Mouse (Mus musculus) megakaryocyte, embryonic 14.5 days (primary cell): ENCODE measurements at regions not wholly inside any gene's neighbourhood (a gene's known extent, or its start where the extent isn't known, plus 50 kb on each side); places are given as distances from the start of the nearest gene placed in this dataset.

Experiments used
- H3K27me3 ChIP-seq: replicated peaks from 2 replicates; pipeline ENCODE3; 2012; ENCODE audit warnings: inconsistent platforms
- H3K36me3 ChIP-seq: replicated peaks from 2 replicates; pipeline ENCODE3; 2012; ENCODE audit warnings: low read length, inconsistent platforms, mixed read lengths
- H3K4me1 ChIP-seq: 2 replicates; pipeline ENCODE4 v1.6.1; 2012; ENCODE audit warnings: inconsistent platforms
- H3K4me3 ChIP-seq: replicated peaks from 2 replicates; pipeline ENCODE3; 2012; ENCODE audit warnings: moderate library complexity, mild to moderate bottlenecking, inconsistent platforms
- H3K9me3 ChIP-seq: 2 replicates; pipeline ENCODE4 v1.6.1; 2012; ENCODE audit warnings: inconsistent platforms
- FLI1 ChIP-seq: IDR thresholded peaks from 2 replicates; pipeline ENCODE4 v1.6.1; 2012; ENCODE audit warnings: low read length, inconsistent platforms, mixed read lengths
- GATA1 ChIP-seq: IDR thresholded peaks from 3 replicates; pipeline ENCODE4 v1.6.1; 2012; ENCODE audit warnings: mixed read lengths, low read length, inconsistent platforms, borderline replicate concordance

GRCm38 (mm10) chr12:39927902-39928301, 109.9 kb downstream of the Arl4a start:
- H3K4me1 ChIP-seq, result no peaks in the 10 kb centered on the region
- TF ChIP-seq GATA1, result no peak
- no peak for TF ChIP-seq FLI1
- no peak overlapping the region for H3K4me3 ChIP-seq
- H3K27me3 ChIP-seq, result no peaks in the 10 kb centered on the region
- no peaks in the 10 kb centered on the region for H3K9me3 ChIP-seq
- H3K36me3 ChIP-seq, result no peaks in the 10 kb centered on the region

DNA sequence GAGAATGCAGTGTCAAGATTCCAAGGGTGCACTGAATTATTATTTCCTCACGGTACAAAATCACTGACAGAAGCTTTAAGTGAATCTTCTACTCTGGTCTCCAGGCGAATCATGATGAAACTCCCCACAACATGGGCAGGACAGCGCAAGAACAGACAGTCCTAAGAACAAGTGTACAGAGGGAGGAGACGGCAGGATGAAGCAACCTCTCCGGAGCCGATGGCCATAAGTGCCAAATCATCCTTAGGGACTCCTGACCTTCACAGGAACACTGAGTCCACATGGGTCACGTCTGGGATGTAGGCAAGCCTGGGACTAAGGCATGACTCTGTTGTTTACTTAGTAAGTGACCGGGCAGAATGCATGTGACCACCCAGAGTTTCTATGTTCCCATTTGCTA, 110.8 kb downstream of the Arl4a start:
- no peak for TF ChIP-seq FLI1
- TF ChIP-seq GATA1, result no peak
- H3K27me3 ChIP-seq, result no peaks in the 10 kb centered on the region
- H3K4me1 ChIP-seq, result no peaks in the 10 kb centered on the region
- no peaks in the 10 kb centered on the region for H3K36me3 ChIP-seq
- no peaks in the 10 kb centered on the region for H3K9me3 ChIP-seq
- H3K4me3 ChIP-seq, result no peak overlapping the region

DNA sequence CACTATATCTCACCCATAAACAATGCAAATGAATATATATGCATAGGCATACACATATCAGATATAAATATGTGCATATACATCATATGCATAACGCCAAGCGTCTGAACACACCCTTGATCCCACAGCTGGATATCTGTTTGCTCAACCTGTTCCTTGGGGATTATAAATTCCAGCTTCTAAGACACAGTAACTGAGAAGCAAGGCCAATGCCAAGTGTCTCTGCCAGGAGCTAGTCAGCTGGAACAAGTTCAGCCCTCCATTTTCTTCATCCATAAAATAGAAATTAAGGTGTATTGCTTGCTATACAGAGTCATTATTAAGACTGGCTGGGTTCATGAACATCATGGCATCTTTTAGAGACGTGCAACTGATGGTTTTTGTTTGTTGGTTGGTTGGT, 116.3 kb downstream of the Arl4a start:
- no peaks in the 10 kb centered on the region for H3K9me3 ChIP-seq
- H3K4me1 ChIP-seq, result peaks cover 5% of the 10 kb centered on the region
- H3K4me3 ChIP-seq, result no peak overlapping the region
- H3K36me3 ChIP-seq, result no peaks in the 10 kb centered on the region
- TF ChIP-seq GATA1, result no peak
- TF ChIP-seq FLI1, result no peak
- H3K27me3 ChIP-seq, result peaks cover 9% of the 10 kb centered on the region

DNA sequence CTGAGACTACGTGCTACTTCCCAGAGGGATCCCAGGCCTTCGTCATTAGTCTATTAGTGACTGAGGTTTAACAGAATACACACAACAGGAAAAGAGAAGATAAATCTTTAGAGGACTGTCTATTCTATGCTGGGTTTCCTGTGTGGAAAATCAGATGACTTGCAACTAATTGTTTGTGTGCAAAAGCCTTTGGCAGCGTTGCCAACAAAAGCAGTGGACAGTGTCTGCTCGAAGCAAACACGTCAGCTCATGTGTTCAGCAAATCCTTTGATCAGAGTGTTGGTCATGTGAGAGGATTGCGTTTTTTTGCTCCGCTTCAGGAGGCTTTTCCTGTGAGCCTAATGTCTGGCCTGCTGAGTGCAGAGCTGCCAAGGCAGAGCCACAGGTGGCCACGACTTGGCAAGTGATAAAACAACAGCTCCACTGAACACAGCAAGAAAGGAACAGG, 117.3 kb downstream of the Arl4a start:
- TF ChIP-seq FLI1, result no peak
- TF ChIP-seq GATA1, result no peak
- Histone ChIP-seq H3K27me3 (peaks cover 9% of the 10 kb centered on the region), H3K9me3 (no peaks in the 10 kb centered on the region), H3K4me1 (peaks cover 5% of the 10 kb centered on the region), H3K4me3 (no peak overlapping the region), H3K36me3 (no peaks in the 10 kb centered on the region)

- no peak for TF ChIP-seq GATA1
- no peak for TF ChIP-seq FLI1
- H3K4me1 ChIP-seq, result peaks cover 5% of the 10 kb centered on the region
- no peaks in the 10 kb centered on the region for H3K36me3 ChIP-seq
- peaks cover 9% of the 10 kb centered on the region for H3K27me3 ChIP-seq
- no peak overlapping the region for H3K4me3 ChIP-seq
- no peaks in the 10 kb centered on the region for H3K9me3 ChIP-seq
These were observed 117.9 kb downstream of the Arl4a start for GRCm38 (mm10) chr12:39919909-39920308.

DNA sequence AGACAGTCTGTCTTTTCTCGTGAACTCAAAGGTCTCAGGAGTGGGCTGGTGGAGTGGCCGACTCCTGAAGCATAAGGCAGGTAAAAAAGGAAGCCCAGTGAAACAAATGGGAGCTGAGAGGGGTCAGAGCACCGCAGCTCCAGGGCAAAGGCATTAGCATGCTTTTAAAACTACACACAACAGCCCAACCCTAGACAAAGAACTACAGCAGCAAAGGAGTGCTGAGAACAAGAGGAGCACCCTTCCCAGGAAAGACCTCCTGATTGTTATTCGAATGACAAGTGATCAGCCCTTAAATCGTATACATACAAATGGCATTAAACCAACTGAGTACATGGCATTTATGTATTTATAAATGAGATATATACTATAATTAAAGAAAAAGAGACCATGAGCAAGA, 149.3 kb downstream of the Arl4a start:
- Histone ChIP-seq H3K4me3 (no peak overlapping the region), H3K27me3 (no peaks in the 10 kb centered on the region), H3K9me3 (no peaks in the 10 kb centered on the region), H3K4me1 (0 out of 2 replicates have a peak, but pooled peaks cover 3% of the 10 kb centered on the region), H3K36me3 (no peaks in the 10 kb centered on the region)
- TF ChIP-seq FLI1, result no peak
- no peak for TF ChIP-seq GATA1

GRCm38 (mm10) chr12:39885366-39885765, 152.5 kb downstream of the Arl4a start:
- no peak for TF ChIP-seq GATA1
- no peak for TF ChIP-seq FLI1
- H3K4me3 ChIP-seq, result no peak overlapping the region
- H3K27me3 ChIP-seq, result no peaks in the 10 kb centered on the region
- H3K4me1 ChIP-seq, result 0 out of 2 replicates have a peak, but pooled peaks cover 3% of the 10 kb centered on the region
- H3K9me3 ChIP-seq, result no peaks in the 10 kb centered on the region
- no peaks in the 10 kb centered on the region for H3K36me3 ChIP-seq

DNA sequence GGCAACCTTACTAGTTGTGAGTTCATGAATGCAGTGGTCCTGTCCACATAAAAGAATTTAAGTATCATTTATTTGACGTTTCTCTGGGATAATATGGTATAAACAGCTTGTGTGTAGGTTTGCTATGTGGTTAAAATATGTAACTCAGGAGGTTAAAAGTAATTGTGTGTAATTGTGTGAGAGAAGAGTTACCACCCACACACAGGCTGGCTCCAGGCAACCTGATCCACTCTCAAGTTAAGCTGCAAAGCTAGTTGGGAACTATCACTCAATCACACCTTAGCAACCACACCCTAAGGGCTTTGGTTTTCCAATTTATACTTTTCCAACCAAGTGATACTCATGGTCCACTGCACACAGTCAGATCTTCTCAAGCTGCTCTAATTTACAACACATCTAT, 157.5 kb downstream of the Arl4a start:
- H3K36me3 ChIP-seq, result no peaks in the 10 kb centered on the region
- TF ChIP-seq GATA1 (no peak), FLI1 (no peak)

DNA sequence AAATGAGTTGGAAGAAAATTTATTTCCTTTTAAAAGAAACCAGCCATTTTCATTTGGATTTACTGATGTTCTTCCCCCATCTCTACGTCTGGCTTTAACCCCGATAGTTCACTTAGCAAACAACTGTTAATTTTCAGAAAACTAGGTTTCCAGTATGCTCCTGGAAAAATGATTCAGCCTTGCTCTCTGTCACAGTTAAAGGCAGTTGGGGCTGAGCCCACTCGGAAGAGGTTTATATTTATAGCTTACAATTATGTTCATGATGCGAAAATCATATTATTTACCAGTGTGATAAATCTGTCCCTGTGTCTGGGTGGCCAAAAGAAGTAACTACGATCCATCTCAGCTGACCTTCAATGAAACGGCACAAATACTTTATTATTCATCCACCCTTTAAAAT, 163.9 kb downstream of the Arl4a start:
- no peaks in the 10 kb centered on the region for H3K4me1 ChIP-seq
- no peaks in the 10 kb centered on the region for H3K36me3 ChIP-seq
- no peaks in the 10 kb centered on the region for H3K27me3 ChIP-seq
- no peak overlapping the region for H3K4me3 ChIP-seq
- TF ChIP-seq FLI1 (no peak), GATA1 (no peak)
- no peaks in the 10 kb centered on the region for H3K9me3 ChIP-seq

More for the DNA sequence above, 157.5 kb downstream of the Arl4a start:
- H3K4me1 ChIP-seq, result no peaks in the 10 kb centered on the region
- H3K27me3 ChIP-seq, result no peaks in the 10 kb centered on the region
- H3K4me3 ChIP-seq, result no peak overlapping the region
- H3K9me3 ChIP-seq, result no peaks in the 10 kb centered on the region

DNA sequence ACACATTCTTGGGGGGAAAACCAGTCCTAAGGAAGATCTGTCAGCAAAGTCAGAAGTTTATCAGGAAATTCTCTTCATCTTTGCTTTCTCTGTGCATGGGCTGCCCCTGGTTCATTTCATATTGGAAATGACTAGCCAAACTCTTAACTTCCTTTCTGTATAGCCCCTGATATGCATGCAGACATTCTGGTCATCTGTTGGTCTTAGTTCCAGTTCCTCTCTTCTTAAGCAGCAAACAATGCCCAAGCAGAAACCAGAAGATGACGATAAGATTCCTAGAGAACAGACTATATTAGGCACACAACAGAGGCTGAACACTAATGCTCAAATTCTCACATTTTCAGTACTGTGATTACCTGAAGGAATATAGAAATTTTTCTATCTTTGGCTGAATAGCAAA, 176.0 kb downstream of the Arl4a start:
- no peaks in the 10 kb centered on the region for H3K9me3 ChIP-seq
- H3K4me1 ChIP-seq, result peaks cover 3% of the 10 kb centered on the region; the same call in 1 of the 2 replicates
- TF ChIP-seq GATA1, result no peak
- TF ChIP-seq FLI1, result no peak
- no peaks in the 10 kb centered on the region for H3K27me3 ChIP-seq
- no peaks in the 10 kb centered on the region for H3K36me3 ChIP-seq
- H3K4me3 ChIP-seq, result no peak overlapping the region

DNA sequence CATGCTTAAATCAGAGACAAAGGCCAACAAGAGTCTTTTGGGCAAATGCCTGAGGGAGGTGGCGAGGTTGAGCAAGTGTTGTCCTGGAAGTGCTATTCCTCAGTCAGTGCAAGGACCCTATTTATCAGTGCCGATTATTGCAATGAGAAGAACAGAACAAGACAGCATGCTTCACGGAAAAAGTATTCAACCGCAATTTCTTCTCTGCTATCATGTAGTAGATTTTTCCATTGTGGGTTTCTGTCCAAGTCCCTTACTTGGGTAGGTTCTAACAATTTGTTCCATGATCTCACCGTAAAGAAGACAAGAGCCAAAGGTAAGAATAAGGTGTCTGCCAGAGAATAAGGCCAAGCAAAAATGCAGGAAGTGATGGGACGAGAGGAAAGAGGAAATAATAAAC, 186.2 kb downstream of the Arl4a start:
- no peaks in the 10 kb centered on the region for H3K4me1 ChIP-seq

More for the DNA sequence above, 186.2 kb downstream of the Arl4a start:
- no peaks in the 10 kb centered on the region for H3K9me3 ChIP-seq
- TF ChIP-seq GATA1 (no peak), FLI1 (no peak)
- no peaks in the 10 kb centered on the region for H3K36me3 ChIP-seq
- no peaks in the 10 kb centered on the region for H3K27me3 ChIP-seq
- H3K4me3 ChIP-seq, result no peak overlapping the region
